Mouse (Mus musculus): ENCODE measurements at regions not wholly inside any gene's neighbourhood (a gene's known extent, or its start where the extent isn't known, plus 50 kb on each side); places are given as distances from the start of the nearest gene placed in this dataset.

DNA sequence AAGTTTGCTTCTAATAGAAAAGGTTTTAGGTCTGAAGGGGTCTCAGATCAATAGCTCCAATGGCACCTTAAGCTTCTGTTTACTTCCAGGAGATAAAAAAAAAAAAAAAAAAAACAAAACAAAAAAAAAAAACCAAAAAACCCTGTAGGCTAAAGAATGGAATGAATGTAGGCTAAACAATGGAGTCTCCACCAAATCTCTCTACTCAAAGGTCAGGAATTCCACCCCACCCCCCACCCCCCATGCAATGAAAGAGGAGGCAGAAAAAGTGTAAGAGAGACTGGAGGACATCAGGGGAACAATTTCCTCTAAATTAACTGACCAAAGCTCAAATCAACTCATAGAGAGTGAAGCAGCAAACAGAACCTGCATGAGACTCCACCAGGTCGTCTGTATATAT lies 122.1 kb upstream of the Sel1l start:
- Histone ChIP-seq H3K4me1 (ENCODE audit: control insufficient read depth, insufficient read depth, insufficient read length, low read length) (no peaks in the 10 kb centered on the region), H3K36me3 (ENCODE audit: control insufficient read depth, insufficient read depth, low read length) (no peaks in the 10 kb centered on the region), H3K4me3 (ENCODE audit: low read depth, low read length) (no peak overlapping the region), H3K27ac (ENCODE audit: insufficient read depth, low read depth, low read length) (no peak overlapping the region), H3K27me3 (ENCODE audit: control insufficient read depth, insufficient read depth, low read length) (no peaks in the 10 kb centered on the region)
- TF ChIP-seq CTCF (IDR thresholded peaks at IDR 0.05; ENCODE audit: extremely low read depth, insufficient read length, insufficient replicate concordance, low read depth, low read length) (no peak), POLR2A (IDR thresholded peaks at IDR 0.05; ENCODE audit: low read depth, low read length) (no peak)
- 33% methylated on average over 1 of the region's 1 CpGs for WGBS

DNA sequence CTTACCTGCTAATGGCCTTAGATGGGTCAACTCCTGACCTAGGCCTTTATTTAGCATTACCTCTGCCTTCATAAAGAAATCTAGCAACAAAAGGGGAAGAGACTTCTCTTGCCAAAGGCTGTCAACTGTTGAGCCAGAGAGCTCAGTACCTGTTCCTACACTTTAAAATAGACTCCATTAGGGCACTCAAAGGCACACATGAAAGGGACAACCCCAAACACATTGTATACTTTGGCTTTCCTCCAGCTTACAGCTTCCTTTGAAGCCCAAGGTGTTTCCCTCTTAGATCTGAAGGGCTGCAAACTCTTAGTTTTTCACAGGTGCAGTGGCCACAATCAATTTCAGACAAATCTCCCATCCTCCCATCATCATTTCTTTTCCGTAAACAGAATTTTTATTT lies 117.0 kb upstream of the Sel1l start:
- TF ChIP-seq CTCF (IDR thresholded peaks at IDR 0.05; ENCODE audit: extremely low read depth, insufficient read length, insufficient replicate concordance, low read depth, low read length), result no peak
- TF ChIP-seq POLR2A (IDR thresholded peaks at IDR 0.05; ENCODE audit: low read depth, low read length), result no peak
- Histone ChIP-seq H3K4me3 (ENCODE audit: low read depth, low read length) (no peak overlapping the region), H3K27ac (ENCODE audit: insufficient read depth, low read depth, low read length) (no peak overlapping the region), H3K27me3 (ENCODE audit: control insufficient read depth, insufficient read depth, low read length) (no peaks in the 10 kb centered on the region), H3K4me1 (ENCODE audit: control insufficient read depth, insufficient read depth, insufficient read length, low read length) (no peaks in the 10 kb centered on the region), H3K36me3 (ENCODE audit: control insufficient read depth, insufficient read depth, low read length) (no peaks in the 10 kb centered on the region)
- WGBS, result 50% methylated on average over 1 of the region's 1 CpGs

DNA sequence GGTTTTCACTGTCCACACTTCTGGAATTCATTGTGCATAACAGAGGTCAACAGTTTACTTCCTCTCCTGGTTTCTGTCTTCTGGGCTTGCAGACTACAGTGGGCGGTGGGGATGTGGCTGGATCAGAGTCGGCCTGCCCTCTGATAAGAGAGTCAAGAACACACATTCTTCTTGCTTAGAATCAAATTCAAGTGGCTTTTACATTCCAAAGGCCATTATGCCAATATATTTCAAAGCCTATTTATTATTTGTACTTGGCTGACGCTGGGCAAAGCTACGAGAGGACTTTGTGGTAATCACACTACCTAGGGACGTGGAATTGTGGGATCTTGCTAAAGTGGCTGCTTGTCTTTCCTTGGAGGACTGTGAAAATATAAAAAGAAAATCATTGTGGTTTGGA lies 114.3 kb upstream of the Sel1l start:
- no peaks in the 10 kb centered on the region for H3K36me3 ChIP-seq (ENCODE audit: control insufficient read depth, insufficient read depth, low read length)
- 48% methylated on average over 5 of the region's 5 CpGs for WGBS
- H3K27ac ChIP-seq (ENCODE audit: insufficient read depth, low read depth, low read length), result no peak overlapping the region
- H3K27me3 ChIP-seq (ENCODE audit: control insufficient read depth, insufficient read depth, low read length), result no peaks in the 10 kb centered on the region
- H3K4me1 ChIP-seq (ENCODE audit: control insufficient read depth, insufficient read depth, insufficient read length, low read length), result no peaks in the 10 kb centered on the region
- TF ChIP-seq POLR2A (IDR thresholded peaks at IDR 0.05; ENCODE audit: low read depth, low read length) (no peak), CTCF (IDR thresholded peaks at IDR 0.05; ENCODE audit: extremely low read depth, insufficient read length, insufficient replicate concordance, low read depth, low read length) (no peak)
- no peak overlapping the region for H3K4me3 ChIP-seq (ENCODE audit: low read depth, low read length)

DNA sequence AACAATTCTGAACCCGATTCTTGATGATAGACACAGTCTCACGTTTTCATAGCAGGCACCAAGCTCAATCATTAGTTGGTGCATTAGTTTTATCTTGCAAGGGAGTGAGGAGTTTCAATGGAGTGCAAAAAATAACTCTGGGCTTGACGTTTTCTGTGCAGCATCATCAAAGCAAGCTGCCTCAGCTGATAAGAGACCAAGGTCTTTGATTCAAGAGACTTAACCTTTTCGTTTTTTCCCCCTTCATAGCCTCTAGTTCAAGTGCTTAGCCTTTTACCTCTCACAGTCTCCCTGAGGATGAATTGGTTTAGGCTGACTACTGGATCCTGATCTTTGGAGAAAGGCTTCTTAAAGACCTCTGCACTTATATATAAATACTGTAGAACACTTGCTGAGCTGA lies 109.1 kb upstream of the Sel1l start:
- Histone ChIP-seq H3K4me1 (ENCODE audit: control insufficient read depth, insufficient read depth, insufficient read length, low read length) (no peaks in the 10 kb centered on the region), H3K36me3 (ENCODE audit: control insufficient read depth, insufficient read depth, low read length) (no peaks in the 10 kb centered on the region), H3K27ac (ENCODE audit: insufficient read depth, low read depth, low read length) (no peak overlapping the region), H3K27me3 (ENCODE audit: control insufficient read depth, insufficient read depth, low read length) (no peaks in the 10 kb centered on the region), H3K4me3 (ENCODE audit: low read depth, low read length) (no peak overlapping the region)
- no peak for TF ChIP-seq CTCF (IDR thresholded peaks at IDR 0.05; ENCODE audit: extremely low read depth, insufficient read length, insufficient replicate concordance, low read depth, low read length)
- no peak for TF ChIP-seq POLR2A (IDR thresholded peaks at IDR 0.05; ENCODE audit: low read depth, low read length)
- WGBS, result 43% methylated on average over 4 of the region's 4 CpGs

DNA sequence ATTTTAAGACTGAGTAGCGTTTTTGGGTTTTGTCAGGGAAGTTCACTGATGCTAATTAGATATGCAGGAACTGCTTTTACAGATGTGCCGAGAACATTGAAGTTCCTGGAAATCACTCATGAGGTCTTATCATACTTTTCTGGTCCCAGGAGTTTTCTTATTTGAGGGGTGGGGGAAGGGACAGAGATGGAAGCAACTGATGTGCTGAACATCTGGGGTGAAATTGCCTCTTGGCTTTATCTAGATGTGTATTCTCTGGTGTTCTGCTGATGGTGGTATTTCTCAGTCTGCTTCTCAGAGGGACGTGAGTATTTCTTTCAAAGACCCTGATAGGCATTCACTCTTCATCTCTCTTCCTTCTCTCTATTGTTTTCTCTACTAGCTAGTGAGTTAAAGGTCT lies 107.5 kb upstream of the Sel1l start:
- H3K36me3 ChIP-seq (ENCODE audit: control insufficient read depth, insufficient read depth, low read length), result no peaks in the 10 kb centered on the region

DNA sequence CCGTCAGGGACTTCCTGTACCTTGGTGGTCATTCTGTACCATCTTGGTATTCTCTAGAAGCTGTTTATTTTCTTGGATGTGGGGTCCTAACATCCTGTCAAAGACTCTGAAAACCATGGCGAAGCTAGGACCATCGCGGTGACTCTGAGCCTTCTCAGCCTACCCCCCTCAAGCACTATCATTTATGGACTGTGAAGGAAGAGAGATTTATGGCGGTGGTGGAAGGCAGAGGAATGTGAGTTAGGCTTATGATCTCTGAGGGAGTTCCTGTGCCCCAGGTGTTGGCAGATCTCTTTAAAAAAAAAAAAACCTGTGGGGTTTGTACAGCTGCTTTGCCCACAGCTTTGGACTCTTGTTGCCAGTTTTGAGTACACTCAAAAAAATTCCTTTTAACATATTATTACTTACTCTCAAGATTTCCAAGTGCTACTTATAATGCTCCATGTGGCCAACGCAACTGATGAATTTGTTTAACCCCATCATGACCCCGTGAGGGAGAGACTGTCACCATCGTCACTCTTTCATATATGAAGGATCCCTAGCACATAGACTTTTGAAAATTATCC lies 99.7 kb upstream of the Sel1l start:
- Histone ChIP-seq H3K36me3 (ENCODE audit: control insufficient read depth, insufficient read depth, low read length) (no peaks in the 10 kb centered on the region), H3K27me3 (ENCODE audit: control insufficient read depth, insufficient read depth, low read length) (no peaks in the 10 kb centered on the region), H3K4me3 (ENCODE audit: low read depth, low read length) (no peak overlapping the region), H3K4me1 (ENCODE audit: control insufficient read depth, insufficient read depth, insufficient read length, low read length) (no peaks in the 10 kb centered on the region), H3K27ac (ENCODE audit: insufficient read depth, low read depth, low read length) (no peak overlapping the region)
- TF ChIP-seq CTCF (IDR thresholded peaks at IDR 0.05; ENCODE audit: extremely low read depth, insufficient read length, insufficient replicate concordance, low read depth, low read length) (no peak), POLR2A (IDR thresholded peaks at IDR 0.05; ENCODE audit: low read depth, low read length) (no peak)
- 68% methylated on average over 8 of the region's 8 CpGs for WGBS

More for the DNA sequence above, 107.5 kb upstream of the Sel1l start:
- Histone ChIP-seq H3K4me1 (ENCODE audit: control insufficient read depth, insufficient read depth, insufficient read length, low read length) (no peaks in the 10 kb centered on the region), H3K27me3 (ENCODE audit: control insufficient read depth, insufficient read depth, low read length) (no peaks in the 10 kb centered on the region), H3K27ac (ENCODE audit: insufficient read depth, low read depth, low read length) (no peak overlapping the region), H3K4me3 (ENCODE audit: low read depth, low read length) (no peak overlapping the region)
- no peak for TF ChIP-seq POLR2A (IDR thresholded peaks at IDR 0.05; ENCODE audit: low read depth, low read length)
- TF ChIP-seq CTCF (IDR thresholded peaks at IDR 0.05; ENCODE audit: extremely low read depth, insufficient read length, insufficient replicate concordance, low read depth, low read length), result no peak
- WGBS, result 73% methylated on average over 3 of the region's 3 CpGs

DNA sequence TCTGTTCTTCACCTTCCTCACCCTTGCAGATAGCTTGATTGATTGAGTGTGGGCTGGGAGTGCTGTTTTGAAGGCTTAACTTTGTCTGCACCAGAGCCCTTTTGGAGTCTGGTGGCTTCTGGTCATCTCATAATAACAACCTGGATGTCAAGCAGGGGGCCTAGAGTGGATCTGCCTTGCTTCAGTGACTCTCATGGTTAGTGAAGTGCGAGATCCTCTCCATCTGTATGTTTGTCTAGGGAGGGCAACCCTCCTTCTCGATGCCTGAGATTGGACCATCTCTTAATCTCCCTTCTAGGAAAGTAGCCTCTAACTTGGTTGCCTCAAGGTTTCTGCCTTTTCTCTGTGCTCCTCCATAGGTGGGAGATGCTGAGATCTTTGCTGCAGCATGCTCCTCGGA lies 99.0 kb upstream of the Sel1l start:
- WGBS, result 83% methylated on average over 3 of the region's 3 CpGs

More for the DNA sequence above, 99.0 kb upstream of the Sel1l start:
- Histone ChIP-seq H3K27ac (ENCODE audit: insufficient read depth, low read depth, low read length) (no peak overlapping the region), H3K4me1 (ENCODE audit: control insufficient read depth, insufficient read depth, insufficient read length, low read length) (no peaks in the 10 kb centered on the region), H3K27me3 (ENCODE audit: control insufficient read depth, insufficient read depth, low read length) (no peaks in the 10 kb centered on the region), H3K4me3 (ENCODE audit: low read depth, low read length) (no peak overlapping the region), H3K36me3 (ENCODE audit: control insufficient read depth, insufficient read depth, low read length) (no peaks in the 10 kb centered on the region)
- TF ChIP-seq POLR2A (IDR thresholded peaks at IDR 0.05; ENCODE audit: low read depth, low read length), result no peak
- TF ChIP-seq CTCF (IDR thresholded peaks at IDR 0.05; ENCODE audit: extremely low read depth, insufficient read length, insufficient replicate concordance, low read depth, low read length), result no peak
